Mouse (Mus musculus) cerebellum, adult (tissue): ENCODE data around the gene Nrde2.
A peak's percentile ranks its signal among the peaks of the same experiment; 100 is the strongest.

Experiments used
- ATAC-seq: cut with Nextera tagmentation; 2 replicates; pipeline ENCODE4 v1.9.2; 2017; ENCODE audit warnings: mild to moderate bottlenecking, moderate library complexity, mixed read lengths; ENCODE audit not compliant: insufficient number of reproducible peaks, low FRiP score, low TSS enrichment

Gene Nrde2

DNA sequence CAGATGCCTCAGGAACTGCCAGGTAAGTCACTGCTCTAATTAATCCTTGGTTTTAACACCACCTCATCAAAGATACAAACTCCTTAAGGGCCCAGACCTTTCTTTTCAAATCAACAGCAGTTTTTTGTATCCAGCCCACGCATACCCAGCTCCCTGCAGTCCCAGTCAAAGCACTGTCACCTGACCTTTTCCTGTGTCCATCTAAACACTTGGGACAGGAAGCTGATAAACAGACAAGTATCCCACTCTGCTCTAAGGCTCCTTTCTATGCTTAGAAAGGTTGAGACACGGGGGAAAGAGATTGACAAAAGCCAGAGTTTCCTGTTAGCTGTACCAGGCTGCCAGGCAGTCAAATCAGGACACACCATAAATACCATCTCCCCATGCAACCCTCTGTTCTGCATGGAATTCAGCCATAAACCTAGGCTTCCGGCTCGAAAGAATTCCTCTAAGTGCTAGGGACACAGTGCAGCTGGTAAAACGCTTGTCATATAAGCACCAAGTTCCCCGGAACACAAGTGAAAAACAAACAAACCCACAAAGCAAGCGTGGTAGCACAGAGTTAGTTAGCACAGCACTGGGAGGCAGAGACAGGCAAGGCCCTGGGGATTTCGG is 31.5 kb downstream of the Nrde2 start:
- no peak for ATAC-seq

GRCm38 (mm10) chr12:100126968-100127865 is 32.2 kb downstream of the Nrde2 start:
- ATAC-seq, result no peak

- ATAC-seq, result no peak
These were observed 34.3 kb downstream of the Nrde2 start for GRCm38 (mm10) chr12:100124913-100125798.

- ATAC-seq, result no peak
These were observed 36.0 kb downstream of the Nrde2 start for GRCm38 (mm10) chr12:100123476-100123875.

- peak; percentile 46; the same call in 1 of the 2 replicates for ATAC-seq
These were observed 36.5 kb downstream of the Nrde2 start for GRCm38 (mm10) chr12:100122921-100123381.

DNA sequence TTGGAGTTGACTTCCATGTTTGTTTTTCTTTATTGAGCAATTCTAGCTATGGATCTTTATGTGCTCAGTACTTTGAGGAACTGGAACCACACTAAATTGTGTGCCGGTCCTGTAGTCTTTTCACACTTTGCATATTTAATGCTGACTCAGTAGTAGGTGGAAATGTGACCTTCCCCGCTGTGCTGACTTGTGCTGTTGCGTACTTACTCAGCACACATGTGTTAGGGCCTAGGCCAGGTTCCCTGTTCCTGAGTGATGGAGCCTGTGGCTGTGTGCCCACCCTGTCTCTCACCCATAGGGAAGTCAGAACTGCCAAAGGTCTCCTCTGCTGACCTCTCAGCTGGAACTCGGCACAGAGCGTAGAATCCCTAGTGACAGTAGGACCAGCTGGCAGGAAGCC is 43.5 kb downstream of the Nrde2 start:
- no peak for ATAC-seq

DNA sequence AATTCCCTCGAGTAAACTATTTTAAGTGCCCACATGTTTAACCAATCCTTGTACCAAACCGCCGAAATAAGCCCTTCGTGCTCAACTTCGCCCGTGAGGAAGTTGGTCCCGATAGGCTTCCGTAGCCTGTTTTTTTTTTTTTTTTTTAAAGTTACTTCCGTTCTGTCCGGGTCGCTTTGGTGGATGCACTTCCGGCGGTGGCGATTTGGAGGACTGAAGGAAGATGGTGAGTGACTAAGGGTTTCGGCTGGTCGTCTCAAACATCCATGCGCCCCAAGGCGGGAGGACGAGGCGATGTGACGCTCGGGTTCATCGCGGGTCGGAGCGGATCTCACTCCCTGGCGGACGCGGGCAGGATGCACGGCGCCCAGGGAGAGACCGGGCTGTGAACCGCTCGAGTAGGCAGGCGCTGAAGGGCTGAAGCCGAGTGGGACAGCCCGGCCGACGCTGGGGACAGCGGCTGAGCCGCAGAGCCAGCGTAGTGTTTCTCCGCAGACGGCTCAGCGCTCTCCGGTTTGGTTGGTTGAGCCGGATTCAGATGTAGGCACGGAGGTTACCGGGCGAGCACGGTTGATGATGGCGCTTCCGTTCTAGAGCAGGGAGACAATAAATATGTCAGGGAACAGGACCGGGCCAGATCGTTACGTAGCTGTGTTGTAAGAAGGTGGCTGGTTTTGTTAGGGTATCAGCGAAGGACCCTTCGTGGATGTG is 49.3 kb downstream of the Nrde2 start, which contains the start of gene Psmc1:
Psmc1 (plus strand) TSS at position 169 of the 711 bp plus-strand sequence.
- ATAC-seq, result peak; percentile 83

DNA sequence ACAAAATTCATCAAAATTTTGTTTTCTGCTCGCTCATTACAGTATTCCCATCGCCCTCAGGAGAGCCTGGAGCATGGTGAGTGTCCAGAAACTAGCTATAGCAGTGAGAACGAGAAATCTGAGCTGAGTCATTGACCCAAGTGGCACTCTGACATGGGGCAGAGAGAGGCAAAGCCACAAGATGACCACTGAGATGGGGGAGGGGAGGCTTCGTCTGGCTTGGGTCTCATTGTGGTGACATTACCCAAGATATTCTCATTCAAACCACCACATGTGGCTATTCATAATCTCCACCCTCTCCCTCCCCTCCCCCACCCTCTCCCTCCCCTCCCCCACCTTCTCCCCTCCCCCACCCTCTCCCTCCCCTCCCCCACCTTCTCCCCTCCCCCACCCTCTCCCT is 52.0 kb downstream of the Nrde2 start:
- no peak for ATAC-seq

- no peak for ATAC-seq
These were observed 53.1 kb downstream of the Nrde2 start for GRCm38 (mm10) chr12:100106275-100106895.

DNA sequence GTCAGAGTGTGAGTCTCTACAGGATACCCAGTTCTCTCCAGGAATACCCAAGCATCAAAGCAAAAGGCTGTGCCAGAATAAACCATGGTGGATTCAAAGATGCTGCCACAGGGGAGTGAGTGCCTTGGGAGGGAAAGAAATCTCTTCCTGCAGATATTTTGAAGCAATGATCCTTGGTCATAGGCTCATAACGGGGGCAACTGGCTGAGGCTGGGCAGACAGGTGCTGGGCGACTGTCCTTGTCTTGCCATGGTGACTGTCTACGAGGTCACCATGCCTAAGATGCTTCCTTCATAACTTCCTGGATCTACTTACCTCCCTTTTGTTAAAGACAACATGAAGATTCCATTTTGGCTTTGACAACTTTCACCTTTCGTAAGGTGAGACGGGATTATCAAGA is 54.9 kb downstream of the Nrde2 start:
- ATAC-seq, result no peak

DNA sequence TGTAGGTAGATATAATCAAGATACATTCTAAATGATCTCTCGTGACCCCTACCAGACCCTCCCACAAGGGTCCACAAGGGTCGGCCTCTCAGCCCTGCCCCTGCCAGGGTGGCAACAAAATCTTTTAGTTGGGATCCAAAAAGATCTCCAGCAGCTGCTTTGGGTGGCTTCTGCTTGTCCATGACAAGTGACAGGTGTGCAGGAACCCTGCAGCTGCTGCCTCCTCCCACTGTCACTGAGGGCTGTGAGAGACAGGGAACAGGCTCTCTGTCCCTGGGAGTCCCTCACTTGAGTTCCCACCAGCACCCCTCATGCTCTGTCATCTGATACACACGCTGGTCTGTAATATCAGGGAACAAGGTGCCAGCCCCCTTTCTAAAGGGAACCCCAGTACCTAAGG is 57.8 kb downstream of the Nrde2 start:
- no peak for ATAC-seq

GRCm38 (mm10) chr12:100100707-100101030 is 58.8 kb downstream of the Nrde2 start:
- ATAC-seq, result no peak

- no peak for ATAC-seq
These were observed 59.3 kb downstream of the Nrde2 start for GRCm38 (mm10) chr12:100099971-100100706.

GRCm38 (mm10) chr12:100093046-100093445 is 66.4 kb downstream of the Nrde2 start:
- no peak for ATAC-seq

GRCm38 (mm10) chr12:100090750-100091149 is 68.7 kb downstream of the Nrde2 start:
- no peak for ATAC-seq

GRCm38 (mm10) chr12:100089265-100089664 is 70.2 kb downstream of the Nrde2 start:
- ATAC-seq, result no peak

- ATAC-seq, result no peak
These were observed 71.4 kb downstream of the Nrde2 start for GRCm38 (mm10) chr12:100088026-100088425.

- no peak for ATAC-seq
These were observed 79.7 kb downstream of the Nrde2 start for GRCm38 (mm10) chr12:100079636-100080286.
